Mouse (Mus musculus) limb, embryonic 14.5 days (tissue): ENCODE data around the gene Efr3b. TPM values are rescaled to one million over a fixed set of nuclear protein-coding genes. Genes with fewer than 3 reads are reported as not detected.

Experiments
- ATAC-seq: fragments of 200-750 bp; cut with Nextera tagmentation; 2 replicates; pipeline ENCODE4 v1.8.0; 2017; ENCODE audit warnings: low read depth, moderate number of reproducible peaks, moderate TSS enrichment; ENCODE audit not compliant: low FRiP score
- DNase-seq: peaks from one replicate; pipeline ENCODE4 v3.0.0-alpha.2; 2015; ENCODE audit warnings: low spot score
- H3K27ac ChIP-seq: fragments of 300-500 bp; sonication (generic); replicated peaks from 2 replicates; pipeline ENCODE4 v1.5.1; 2014; ENCODE audit warnings: low read depth, mild to moderate bottlenecking, low read length, moderate library complexity, mixed read lengths
- H3K27me3 ChIP-seq: fragments of 300-500 bp; sonication (generic); 2 replicates; pipeline ENCODE4 v1.6.1; 2014; ENCODE audit warnings: low read length, mixed read lengths; ENCODE audit not compliant: control insufficient read depth, insufficient read depth
- H3K36me3 ChIP-seq: fragments of 300-500 bp; sonication (generic); 2 replicates; pipeline ENCODE4 v1.6.1; 2014; ENCODE audit warnings: mild to moderate bottlenecking, low read length, moderate library complexity, mixed read lengths; ENCODE audit not compliant: control insufficient read depth, insufficient read depth
- H3K4me1 ChIP-seq: fragments of 300-500 bp; sonication (generic); 2 replicates; pipeline ENCODE4 v1.6.1; 2014; ENCODE audit warnings: antibody characterized with exemption, low read length, mixed read lengths; ENCODE audit not compliant: control insufficient read depth, insufficient read depth
- H3K4me2 ChIP-seq: fragments of 300-500 bp; sonication (generic); replicated peaks from 2 replicates; pipeline ENCODE4 v1.6.1; 2014; ENCODE audit warnings: low read depth, mild to moderate bottlenecking, low read length, moderate library complexity; ENCODE audit not compliant: severe bottlenecking
- H3K4me3 ChIP-seq: fragments of 300-500 bp; sonication (generic); replicated peaks from 2 replicates; pipeline ENCODE4 v1.5.1; 2014; ENCODE audit warnings: low read length
- H3K9ac ChIP-seq: fragments of 300-500 bp; sonication (generic); 2 replicates; pipeline ENCODE4 v1.6.1; 2014; ENCODE audit warnings: mild to moderate bottlenecking, low read depth, low read length, moderate library complexity; ENCODE audit not compliant: severe bottlenecking
- H3K9me3 ChIP-seq: fragments of 300-500 bp; sonication (generic); 2 replicates; pipeline ENCODE4 v1.6.1; 2016; ENCODE audit warnings: low read length; ENCODE audit not compliant: control insufficient read depth
- POLR2A ChIP-seq: fragments of 200-500 bp; IDR thresholded peaks from 2 replicates; pipeline ENCODE4 v1.8.0; 2012; ENCODE audit warnings: inconsistent platforms, mild to moderate bottlenecking, moderate library complexity, borderline replicate concordance; ENCODE audit not compliant: insufficient read depth, insufficient read length; ENCODE audit errors: extremely low read depth
- WGBS: fragments of 180-500 bp; shearing (Covaris S2); extraction: QIAGEN DNeasy Blood & Tissue Kit; methylation state at CpG from one replicate; pipeline ENCODE4 v1.1.7; 2014; 5-methylcytosine and 5-hydroxymethylcytosine counted together
- polyA plus RNA-seq, 2 experiments: library from polyadenylated mRNA; depleted of rRNA in 1 of 2; stranded (reverse) in 1 of 2; unstranded in 1 of 2; fragments of >200 nt; fragmentation: Nextera tagmentation in 1 of 2; extraction: Ambion mirVana in 1 of 2; gene quantifications; 2 replicates each; pipeline versions ENCODE4 v1.2.1 to v1.2.3; 2012 to 2014

Efr3b gene
- polyA plus RNA-seq, 2 experiments, result 3.5 to 6.2 TPM

DNA sequence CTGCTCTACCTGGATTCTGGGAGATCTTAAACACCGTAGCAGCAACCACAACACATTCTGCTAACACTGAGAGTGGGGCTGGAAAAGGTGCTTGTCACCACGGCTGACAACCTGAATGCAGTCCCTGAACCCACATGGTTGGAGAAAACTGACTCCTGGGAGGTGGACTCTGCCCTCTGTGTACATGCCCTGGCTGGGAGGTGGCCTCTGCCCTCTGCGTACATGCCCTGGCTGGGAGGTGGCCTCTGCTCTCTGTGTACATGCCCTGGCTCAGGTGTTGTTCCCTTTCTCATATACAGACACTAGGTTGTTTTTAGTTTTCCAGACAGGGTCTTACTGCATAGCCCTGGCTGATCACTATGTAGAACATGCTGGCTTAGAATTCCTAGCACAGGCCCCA is 119.3 kb downstream of the Efr3b start:
- peaks cover 5% of the 10 kb centered on the region for H3K36me3 ChIP-seq
- no peaks in the 10 kb centered on the region for H3K4me1 ChIP-seq
- no peak for DNase-seq
- no peak for ATAC-seq
- H3K9me3 ChIP-seq, result no peaks in the 10 kb centered on the region
- WGBS, result 79% methylated on average over 3 of the region's 3 CpGs
- TF ChIP-seq POLR2A, result no peak
- H3K4me2 ChIP-seq, result no peak overlapping the region
- H3K27ac ChIP-seq, result no peak overlapping the region
- H3K27me3 ChIP-seq, result no peaks in the 10 kb centered on the region
- no peak overlapping the region for H3K9ac ChIP-seq
- H3K4me3 ChIP-seq, result no peak overlapping the region

DNA sequence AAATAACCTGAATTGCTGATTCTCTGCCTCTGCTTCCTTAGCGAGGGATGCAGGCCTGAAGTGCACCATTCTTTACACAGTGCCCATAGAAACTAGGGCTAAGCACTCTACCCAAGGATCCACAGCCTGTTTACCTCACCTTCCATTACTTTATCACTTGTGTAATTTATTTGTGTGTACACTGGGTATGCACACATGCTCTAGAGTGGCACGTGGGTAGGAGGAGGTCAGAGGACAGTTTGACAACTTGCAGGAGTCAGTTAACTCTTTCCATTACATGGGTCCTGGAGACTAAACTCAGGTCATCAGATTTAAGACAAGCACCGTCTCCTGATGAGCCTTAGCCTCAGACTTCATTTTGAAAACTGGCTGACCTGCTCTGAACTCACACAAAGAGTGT is 120.1 kb downstream of the Efr3b start:
- no peak for TF ChIP-seq POLR2A
- DNase-seq (no peak), ATAC-seq (no peak)
- H3K9ac ChIP-seq, result no peak overlapping the region
- peaks cover 6% of the 10 kb centered on the region for H3K36me3 ChIP-seq
- 59% methylated on average over 3 of the region's 3 CpGs for WGBS
- H3K4me3 ChIP-seq, result no peak overlapping the region
- no peaks in the 10 kb centered on the region for H3K9me3 ChIP-seq
- H3K4me1 ChIP-seq, result no peaks in the 10 kb centered on the region
- H3K4me2 ChIP-seq, result no peak overlapping the region
- no peaks in the 10 kb centered on the region for H3K27me3 ChIP-seq
- no peak overlapping the region for H3K27ac ChIP-seq

DNA sequence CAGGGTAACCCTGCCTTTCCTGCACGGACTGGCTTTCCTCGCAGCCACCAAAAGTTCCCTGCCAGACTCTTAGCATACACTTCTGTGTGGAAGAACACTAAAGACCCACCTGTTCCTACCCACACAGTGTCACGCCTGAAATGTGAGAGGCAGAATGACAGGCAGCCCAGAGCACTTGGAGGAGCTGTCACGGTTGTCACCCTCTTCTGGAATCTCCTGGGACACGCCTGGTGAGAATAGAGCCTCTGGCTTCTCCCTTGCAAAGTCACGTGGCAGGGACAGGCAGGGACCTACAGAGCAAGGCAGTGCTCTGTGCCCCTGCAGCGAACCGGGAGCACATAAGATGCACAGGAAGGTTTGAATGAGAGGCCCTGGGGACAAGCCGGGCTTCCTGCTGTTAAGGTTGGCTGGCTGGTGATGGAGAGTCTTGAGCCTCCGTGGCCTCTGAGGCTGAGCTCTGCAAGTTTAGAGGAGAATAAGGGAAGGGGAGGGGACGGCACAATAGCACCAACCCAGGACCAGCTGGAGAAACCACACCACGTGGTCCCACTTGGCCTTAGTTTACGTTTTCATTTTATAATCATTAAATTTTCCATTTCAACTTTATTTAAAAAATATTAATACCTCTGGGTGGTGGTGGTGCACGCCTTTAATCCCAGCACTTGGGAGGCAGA is 120.9 kb downstream of the Efr3b start:
- no peak overlapping the region for H3K4me3 ChIP-seq
- H3K27me3 ChIP-seq, result no peaks in the 10 kb centered on the region
- peaks cover 6% of the 10 kb centered on the region for H3K36me3 ChIP-seq
- 0 out of 2 replicates have a peak overlapping the region, but pooled peaks have one; percentile 12 for H3K9ac ChIP-seq
- 22% methylated on average over 14 of the region's 14 CpGs for WGBS
- H3K27ac ChIP-seq, result no peak overlapping the region
- H3K4me1 ChIP-seq, result no peaks in the 10 kb centered on the region
- ATAC-seq (peak; percentile 16; the same call in 1 of the 2 replicates), DNase-seq (no peak)
- no peak for TF ChIP-seq POLR2A
- H3K4me2 ChIP-seq, result no peak overlapping the region
- no peaks in the 10 kb centered on the region for H3K9me3 ChIP-seq

DNA sequence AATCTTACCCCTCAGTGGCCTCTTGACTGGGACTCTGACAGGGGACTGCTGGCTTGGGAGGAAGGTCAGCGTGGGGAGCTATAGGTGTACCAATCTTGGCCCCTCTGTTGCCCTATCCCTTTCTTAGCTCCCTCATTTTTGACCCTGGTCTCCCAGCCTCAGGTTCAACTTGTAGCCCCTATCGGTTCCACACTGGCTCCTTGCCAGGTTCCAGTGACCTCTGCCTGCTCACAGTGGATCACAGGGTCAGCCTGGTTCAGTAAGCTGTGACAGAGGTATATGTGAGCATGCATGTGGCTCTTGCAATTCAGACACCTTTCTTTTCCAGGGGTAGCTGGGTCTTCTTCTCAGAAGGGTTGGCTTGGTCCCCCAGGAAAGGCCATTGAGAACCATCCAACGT is 122.9 kb downstream of the Efr3b start:
- Histone ChIP-seq H3K4me1 (no peaks in the 10 kb centered on the region), H3K27ac (no peak overlapping the region), H3K4me2 (no peak overlapping the region), H3K9ac (no peak overlapping the region), H3K9me3 (no peaks in the 10 kb centered on the region), H3K4me3 (no peak overlapping the region), H3K36me3 (peaks cover 19% of the 10 kb centered on the region), H3K27me3 (no peaks in the 10 kb centered on the region)
- no peak for TF ChIP-seq POLR2A
- DNase-seq (no peak), ATAC-seq (no peak)
- WGBS, result 84% methylated on average over 3 of the region's 3 CpGs

Other genes starting within 250 kb of the Efr3b start
- gene Dnmt3a, start 232.9 kb downstream of the Efr3b start, polyA plus RNA-seq (2012; rRNA removed), result 48.7 and 53.1 TPM in 2 replicates
- gene Dnmt3a, start 232.9 kb downstream of the Efr3b start, polyA plus RNA-seq (2014; fragmentation: Nextera tagmentation; extraction: Ambion mirVana), result 74.5 and 84.4 TPM in 2 replicates
- gene Pomc, start 84.0 kb downstream of the Efr3b start, polyA plus RNA-seq (2012; rRNA removed), result 2.6 and 2.7 TPM in 2 replicates
- 2.5 and 3.0 TPM in 2 replicates for gene Pomc, start 84.0 kb downstream of the Efr3b start, polyA plus RNA-seq (2014; fragmentation: Nextera tagmentation; extraction: Ambion mirVana)
- 12.4 and 13.7 TPM in 2 replicates for gene Dnajc27, start 43.7 kb upstream of the Efr3b start, polyA plus RNA-seq (2012; rRNA removed)
- 7.6 and 8.0 TPM in 2 replicates for gene Dnajc27, start 43.7 kb upstream of the Efr3b start, polyA plus RNA-seq (2014; fragmentation: Nextera tagmentation; extraction: Ambion mirVana)
- 15.5 and 19.9 TPM in 2 replicates for gene Adcy3, start 94.2 kb upstream of the Efr3b start, polyA plus RNA-seq (2012; rRNA removed)
- 11.5 and 13.5 TPM in 2 replicates for gene Adcy3, start 94.2 kb upstream of the Efr3b start, polyA plus RNA-seq (2014; fragmentation: Nextera tagmentation; extraction: Ambion mirVana)
- 4.1 and 5.3 TPM in 2 replicates for gene Ptrhd1, start 195.1 kb upstream of the Efr3b start, polyA plus RNA-seq (2012; rRNA removed)
- gene Ptrhd1, start 195.1 kb upstream of the Efr3b start, polyA plus RNA-seq (2014; fragmentation: Nextera tagmentation; extraction: Ambion mirVana), result 5.5 and 5.6 TPM in 2 replicates
- 19.2 and 21.1 TPM in 2 replicates for gene Cenpo, start 195.4 kb upstream of the Efr3b start, polyA plus RNA-seq (2012; rRNA removed)
- 11.9 and 13.7 TPM in 2 replicates for gene Cenpo, start 195.4 kb upstream of the Efr3b start, polyA plus RNA-seq (2014; fragmentation: Nextera tagmentation; extraction: Ambion mirVana)